Comparison of ENCODE assay signal across 12 mouse cellular contexts in the genomic region with DNA sequence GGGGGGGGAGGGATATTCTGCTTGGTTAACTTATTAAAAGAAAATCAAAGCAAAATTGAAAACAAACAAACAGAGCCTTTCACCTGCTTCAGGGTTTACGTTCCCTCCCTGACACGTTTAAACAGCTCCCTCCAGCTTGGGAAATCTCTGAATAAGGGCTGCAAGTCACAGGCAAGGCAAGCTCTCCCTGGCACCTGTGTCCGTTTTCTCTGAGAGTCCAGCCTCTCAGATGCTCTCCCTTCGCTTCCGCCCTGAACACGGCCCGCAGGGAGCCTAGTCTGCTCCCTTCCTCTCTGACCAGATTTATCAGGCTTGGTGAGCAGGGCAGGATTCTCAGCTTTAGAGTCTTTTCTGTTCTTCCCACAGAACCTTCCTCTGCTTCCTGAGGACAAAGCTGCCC.
DNase-seq lines count a peak whose midpoint lies in the region; ATAC-seq and TF ChIP-seq lines count a peak whose summit lies in the region.
"Had no signal": no experiment of that assay in that cellular context is flagged by ENCODE, and none has a peak within 500 bp of the region (broad histone marks: within the 10 kb centered on the region; RNA-seq: fewer than 3 reads in every experiment).

No protein-coding gene starts in this region.

- H3K79me2 ChIP-seq in liver, adult 2 months (ENCODE audit: control insufficient read depth, insufficient read depth, low read length) = peaks cover 23% of the 10 kb centered on the region

- H3K27ac ChIP-seq in liver, adult 2 months (replicated peaks; ENCODE audit: insufficient read depth, low read depth, low read length) = peak overlapping the region; percentile 68
- peak overlapping the region; percentile 74 for H3K27ac ChIP-seq in stomach, embryonic 16.5 days (ENCODE audit: low read length)
- no peak overlapping the region for H3K27ac ChIP-seq in hindbrain, embryonic 10.5 days

- DNase-seq in heart, adult 11 months = peak; percentile 88
- DNase-seq in heart, adult 8-10 months (ENCODE audit: low spot score) = no peak
- DNase-seq in liver, adult 2 months (ENCODE audit: extremely low read depth, low read depth, low spot score) = peak; percentile 83
- DNase-seq in liver = no peak
- peak; percentile 63 to 80 for DNase-seq in cerebellum, postnatal 25 days
- DNase-seq in left cerebral cortex, adult 8-10 months (ENCODE audit: low spot score in 2 of 2) = no peak
- DNase-seq in hindbrain, embryonic 10.5 days (ENCODE audit: low spot score) = no peak
- DNase-seq: adrenal gland, postnatal 10 days; layer of hippocampus, adult 9-11 months; spleen, adult 18-20 months had no signal

- no peak for ATAC-seq in stomach, embryonic 16.5 days (ENCODE audit: insufficient read depth, low FRiP score)
- ATAC-seq: forebrain, embryonic 16.5 days had no signal

- TF ChIP-seq CTCF in liver, adult 2 months (IDR thresholded peaks at IDR 0.05; ENCODE audit: low read depth, low read length) = no peak

- no peaks in the 10 kb centered on the region for H3K36me3 ChIP-seq in liver, adult 2 months (ENCODE audit: control insufficient read depth, insufficient read depth, low read length)
- no peaks in the 10 kb centered on the region for H3K36me3 ChIP-seq in stomach, embryonic 16.5 days (ENCODE audit: control insufficient read depth, insufficient read depth, low read length)
- H3K36me3 ChIP-seq in hindbrain, embryonic 10.5 days = peaks cover 4% of the 10 kb centered on the region; the same call in 1 of the 2 replicates

- no peak overlapping the region for H3K4me3 ChIP-seq in liver, adult 2 months (ENCODE audit: insufficient read depth, low read depth, low read length)
- H3K4me3 ChIP-seq in stomach, embryonic 16.5 days (replicated peaks; ENCODE audit: low read length) = no peak overlapping the region
- no peak overlapping the region for H3K4me3 ChIP-seq in hindbrain, embryonic 10.5 days

- no peaks in the 10 kb centered on the region for H3K27me3 ChIP-seq in liver, adult 2 months (ENCODE audit: control insufficient read depth, insufficient read depth, low read length)
- no peaks in the 10 kb centered on the region for H3K27me3 ChIP-seq in stomach, embryonic 16.5 days (ENCODE audit: control insufficient read depth, insufficient read depth, low read length)
- no peaks in the 10 kb centered on the region for H3K27me3 ChIP-seq in hindbrain, embryonic 10.5 days (ENCODE audit: insufficient read depth, poor library complexity, severe bottlenecking)

- WGBS in liver, adult 2 months = 29% methylated on average over 7 of the region's 7 CpGs
- WGBS in stomach, embryonic 16.5 days = 53% methylated on average over 7 of the region's 7 CpGs
- 69% methylated on average over 7 of the region's 7 CpGs for WGBS in hindbrain, embryonic 10.5 days

- H3K9me3 ChIP-seq in stomach, embryonic 16.5 days (replicated peaks; ENCODE audit: control insufficient read depth, low read length) = no peaks in the 10 kb centered on the region
- H3K9me3 ChIP-seq in hindbrain, embryonic 10.5 days = no peaks in the 10 kb centered on the region

- peaks cover 37% of the 10 kb centered on the region for H3K4me1 ChIP-seq in liver, adult 2 months (ENCODE audit: control insufficient read depth, insufficient read depth, low read length)
- peaks cover 30% of the 10 kb centered on the region for H3K4me1 ChIP-seq in stomach, embryonic 16.5 days (ENCODE audit: control insufficient read depth, insufficient read depth, low read length)
- peaks cover 45% of the 10 kb centered on the region for H3K4me1 ChIP-seq in hindbrain, embryonic 10.5 days (replicated peaks)

- H3K4me2 ChIP-seq in stomach, embryonic 16.5 days (ENCODE audit: low read depth, low read length) = no peak overlapping the region

- H3K9ac ChIP-seq in liver, adult 2 months (ENCODE audit: low read depth, low read length) = no peak overlapping the region
- no peak overlapping the region for H3K9ac ChIP-seq in stomach, embryonic 16.5 days (ENCODE audit: low read length)

- TF ChIP-seq POLR2A in liver, adult 2 months (IDR thresholded peaks at IDR 0.05; ENCODE audit: extremely low read depth, insufficient read depth, low read length) = no peak

Comparison
In these comparisons a context has a peak if more than half of its experiments do, and no peak if none do; other contexts are left out.
1. DNase-seq: peak in heart, adult 11 months (single experiment), liver, adult 2 months (single experiment) and cerebellum, postnatal 25 days (2 of 2); none in heart, adult 8-10 months (single experiment), liver (single experiment), left cerebral cortex, adult 8-10 months (0 of 2) and hindbrain, embryonic 10.5 days (single experiment).